Mouse (Mus musculus) adrenal gland, postnatal 10 days (tissue): ENCODE measurements around the gene Vax2. TPM values are rescaled to one million over a fixed set of nuclear protein-coding genes. Genes with fewer than 3 reads are reported as not detected.

Experiments used
- DNase-seq: peaks from one replicate; pipeline ENCODE4 v3.0.0; 2021; ENCODE audit warnings: mixed read lengths
- total RNA-seq, 2 experiments: library from RNA; stranded (reverse); gene quantifications; 2 replicates each; pipeline ENCODE4 v1.2.3; 2021

Gene Vax2
- total RNA-seq, 2 experiments from 2014 or later = not detected

DNA sequence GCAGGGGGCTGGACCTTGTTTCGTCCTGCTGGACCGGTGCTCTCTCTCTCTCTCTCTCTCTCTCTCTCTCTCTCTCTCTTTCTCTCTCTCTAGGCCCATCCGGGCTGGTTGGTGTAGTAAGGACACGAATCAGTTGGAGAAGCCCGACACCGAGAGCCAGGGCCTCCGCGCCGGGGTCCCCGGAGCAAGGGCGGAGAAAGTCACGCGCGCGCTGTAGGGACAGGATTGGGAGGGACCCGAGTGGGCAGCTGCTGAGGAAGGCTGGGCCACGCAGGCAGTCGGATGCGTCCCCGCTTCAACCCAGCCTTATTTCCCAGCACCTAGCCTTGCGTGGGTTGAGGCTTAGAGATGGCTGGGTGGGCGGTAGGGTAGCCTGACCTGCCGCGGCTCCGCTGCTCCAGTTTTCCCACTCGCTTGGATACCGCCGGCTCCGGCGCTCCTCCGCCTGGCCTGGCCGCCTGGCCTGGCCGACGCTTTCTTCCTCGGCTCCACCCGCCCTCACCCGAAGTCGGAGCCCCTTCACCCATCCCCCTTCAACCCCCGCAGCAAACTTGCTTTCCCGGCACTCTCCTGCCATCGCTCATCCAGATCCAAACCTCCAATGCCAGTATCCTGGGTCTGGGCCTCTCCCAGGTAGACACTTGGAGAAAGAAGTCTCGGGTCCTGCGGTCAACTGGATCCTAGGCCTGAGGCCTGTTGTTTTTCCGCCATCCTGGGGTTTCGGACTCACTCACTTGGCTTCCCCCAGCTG is 836 bp downstream of the Vax2 start:
- DNase-seq = no peak

DNA sequence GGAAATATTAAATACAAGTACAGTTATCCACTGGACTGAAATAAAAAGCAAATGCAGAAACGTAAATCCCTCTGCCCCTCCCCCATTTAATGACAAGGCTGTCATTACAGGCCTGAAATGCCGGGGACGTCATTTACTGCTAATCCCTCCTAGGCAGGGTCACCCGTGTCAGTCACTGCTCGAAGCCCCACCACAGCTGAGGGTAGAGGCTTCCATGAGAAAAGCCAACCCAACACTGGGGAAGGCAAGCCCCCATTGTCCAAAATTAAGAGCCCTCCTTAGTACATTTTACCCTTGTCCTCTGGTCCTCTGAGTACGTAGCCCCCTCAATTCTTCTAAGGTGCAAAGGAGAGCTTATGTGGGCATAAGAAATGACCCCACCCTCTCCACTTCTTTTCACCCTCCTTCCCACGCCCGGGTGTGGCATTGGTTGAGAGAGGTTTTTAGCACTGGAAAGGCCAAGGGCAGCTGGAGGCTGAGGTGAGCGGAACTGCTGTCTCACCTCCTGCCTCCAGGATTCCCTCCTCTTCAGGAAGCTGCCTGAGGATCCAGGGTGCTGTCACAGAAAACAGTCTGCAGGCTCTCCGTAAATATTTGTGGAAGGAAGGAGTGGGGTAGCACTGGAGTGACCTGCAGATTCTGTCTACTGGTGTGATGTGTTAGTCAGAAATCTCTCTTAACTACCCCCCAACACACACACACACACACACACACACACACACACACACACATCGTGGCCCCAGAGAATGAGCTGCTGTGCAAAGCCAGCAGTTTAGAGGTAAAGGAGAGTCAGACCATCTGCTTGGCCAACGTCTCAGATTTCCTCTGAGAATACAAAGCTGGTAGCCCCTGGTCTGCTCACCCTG is 2.4 kb downstream of the Vax2 start:
- no peak for DNase-seq

DNA sequence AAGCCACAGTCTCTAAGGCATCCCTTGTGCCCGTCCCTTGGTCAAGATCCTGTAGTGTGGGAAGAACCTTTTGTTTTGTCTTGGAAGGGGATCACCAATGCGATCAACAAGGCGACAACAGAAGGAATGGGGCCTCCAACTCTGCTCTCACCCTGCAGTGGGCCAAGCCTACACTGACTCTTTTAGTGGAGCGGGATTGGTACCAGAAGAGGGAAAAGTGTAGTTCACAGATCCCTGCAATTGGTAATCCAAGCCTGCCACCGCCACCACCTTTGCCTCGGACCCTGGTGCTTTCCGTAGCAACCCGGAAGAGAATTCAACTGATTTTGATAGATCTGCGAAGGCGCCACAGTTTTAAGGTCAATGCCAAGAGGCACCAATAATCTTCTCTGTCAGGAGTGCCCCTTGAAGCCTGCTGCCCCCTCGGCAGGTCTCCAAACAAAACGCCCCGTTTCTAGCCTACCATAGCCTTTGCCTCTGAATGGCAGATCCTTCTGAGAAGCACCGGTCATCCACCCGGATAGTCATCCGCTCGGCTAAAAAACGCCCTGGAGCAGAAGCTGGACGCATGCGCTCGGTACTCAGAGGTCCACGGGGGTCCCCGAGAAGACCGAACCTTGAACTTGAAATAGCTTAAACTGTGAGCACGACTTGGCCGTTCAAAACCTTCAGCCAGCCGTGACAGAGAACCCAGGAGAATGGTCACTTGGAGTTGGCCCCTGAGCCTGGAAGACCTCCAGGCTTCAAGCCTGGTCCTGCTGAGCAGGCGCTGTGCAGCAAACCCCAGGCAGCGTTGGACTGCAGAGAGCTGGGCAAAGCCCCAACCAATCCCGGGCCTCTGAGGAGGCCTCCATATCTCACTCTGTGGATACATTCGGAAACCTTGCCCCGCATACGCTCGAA is 3.4 kb downstream of the Vax2 start:
- peak; percentile 23 for DNase-seq

DNA sequence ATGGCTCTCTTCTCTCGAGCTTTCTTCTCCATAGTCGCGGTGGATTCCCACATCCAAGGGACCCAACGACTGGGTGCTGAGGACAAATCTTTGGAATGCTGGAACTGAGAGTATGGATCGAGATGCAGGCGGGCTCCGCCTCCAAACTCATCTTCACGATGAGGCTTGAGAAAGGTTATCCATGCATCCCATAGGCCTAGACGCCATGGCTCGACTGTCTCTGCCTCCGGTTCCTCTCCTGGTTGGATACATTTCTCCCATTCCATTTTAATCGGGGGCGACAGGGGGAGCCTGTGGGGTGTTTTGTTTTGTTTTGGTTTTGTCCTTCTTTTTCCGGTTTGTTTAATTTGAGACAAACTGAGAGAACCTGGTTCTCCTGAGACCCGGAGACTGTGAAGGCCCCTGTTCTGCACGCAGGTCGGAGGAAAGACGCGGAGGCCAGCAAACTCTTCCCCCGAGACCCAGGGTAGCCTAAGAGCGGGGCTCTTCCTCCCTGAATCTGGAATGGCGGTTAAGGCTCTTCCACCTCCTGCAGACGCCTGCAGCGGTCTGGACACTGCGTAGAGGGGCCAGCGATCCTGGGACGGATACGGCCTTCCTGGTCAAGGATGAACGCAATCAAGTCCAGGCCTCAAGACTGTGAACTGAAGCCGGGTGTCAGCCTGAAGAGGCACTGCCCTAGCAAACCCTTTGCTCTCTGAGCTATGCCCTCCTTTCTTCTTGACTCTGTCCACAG is 4.6 kb downstream of the Vax2 start:
- peak; percentile 12 for DNase-seq

DNA sequence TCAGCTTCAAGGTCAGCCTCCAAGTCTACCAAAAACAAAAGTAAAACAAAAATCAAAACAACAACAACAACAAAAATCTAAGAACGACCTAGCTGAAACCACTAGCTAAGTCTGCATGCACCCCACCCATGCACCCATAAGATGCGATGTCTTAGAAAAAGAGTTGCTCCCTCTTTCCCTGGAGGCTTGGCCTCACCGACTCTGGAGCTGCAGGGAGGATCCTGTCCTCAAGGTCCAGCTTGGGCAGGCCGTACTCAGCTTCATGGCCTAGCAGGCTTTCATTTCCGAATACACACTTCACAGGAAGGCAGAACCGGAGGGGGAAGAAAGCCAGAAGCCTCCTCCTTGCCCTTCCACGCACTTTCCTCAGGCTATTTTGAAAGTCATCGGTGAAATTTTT is 6.0 kb downstream of the Vax2 start:
- DNase-seq = no peak

DNA sequence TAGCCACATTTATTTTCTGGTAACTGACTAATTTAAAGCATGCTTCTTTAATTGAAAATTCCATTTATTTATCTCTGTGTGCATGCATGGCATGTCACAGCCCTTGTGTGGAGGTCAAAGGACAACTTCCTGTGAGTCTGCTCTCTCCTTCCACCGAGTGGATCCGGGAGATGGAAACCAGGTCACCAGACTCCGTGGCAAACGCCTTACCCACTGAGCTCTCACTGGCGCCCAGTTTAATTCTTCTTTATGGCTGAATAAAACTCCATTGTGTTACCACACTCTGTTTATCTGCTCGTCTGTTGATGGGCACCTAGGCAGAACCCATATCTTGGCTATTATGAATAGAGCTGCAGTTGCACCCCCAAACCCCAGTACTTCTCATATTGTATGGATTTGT is 11.5 kb downstream of the Vax2 start:
- DNase-seq = no peak

DNA sequence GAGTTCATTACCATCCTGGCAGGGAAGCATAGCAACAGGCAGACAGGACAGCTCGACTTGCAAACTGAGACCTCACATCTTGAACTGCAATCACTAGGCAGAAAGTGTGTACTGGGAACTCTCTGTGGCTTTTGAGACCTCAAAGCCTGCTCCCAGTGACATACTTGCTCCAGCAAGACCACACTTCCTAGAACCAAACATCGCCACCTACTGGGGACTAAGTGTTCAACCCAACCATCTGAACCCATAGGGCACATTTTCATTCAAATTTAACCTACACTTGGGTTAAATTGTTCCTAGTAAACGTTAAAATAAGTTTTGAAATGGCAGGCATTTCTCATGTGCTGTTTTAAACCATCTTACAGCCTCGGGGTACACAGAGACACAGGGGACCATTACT is 16.1 kb downstream of the Vax2 start:
- no peak for DNase-seq

DNA sequence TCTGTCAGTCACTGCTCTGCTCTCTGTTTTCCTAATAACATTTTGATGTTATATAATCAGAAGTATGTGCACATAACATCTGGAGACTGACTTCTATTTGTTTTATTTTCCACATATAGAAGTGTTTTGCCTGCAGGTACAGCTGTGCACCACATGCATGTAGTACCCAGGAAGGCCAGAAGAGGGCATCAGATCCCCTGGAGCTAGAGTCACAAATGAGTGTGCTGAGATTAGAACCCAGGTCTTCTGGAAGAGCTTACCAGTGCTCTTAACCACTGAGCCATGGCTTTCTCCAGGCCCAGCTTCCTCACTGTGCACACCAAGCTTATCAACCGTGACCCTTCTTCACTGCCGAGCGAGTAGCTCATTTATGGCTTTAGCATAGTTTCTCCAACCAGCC is 17.4 kb downstream of the Vax2 start:
- DNase-seq = peak; percentile 36

DNA sequence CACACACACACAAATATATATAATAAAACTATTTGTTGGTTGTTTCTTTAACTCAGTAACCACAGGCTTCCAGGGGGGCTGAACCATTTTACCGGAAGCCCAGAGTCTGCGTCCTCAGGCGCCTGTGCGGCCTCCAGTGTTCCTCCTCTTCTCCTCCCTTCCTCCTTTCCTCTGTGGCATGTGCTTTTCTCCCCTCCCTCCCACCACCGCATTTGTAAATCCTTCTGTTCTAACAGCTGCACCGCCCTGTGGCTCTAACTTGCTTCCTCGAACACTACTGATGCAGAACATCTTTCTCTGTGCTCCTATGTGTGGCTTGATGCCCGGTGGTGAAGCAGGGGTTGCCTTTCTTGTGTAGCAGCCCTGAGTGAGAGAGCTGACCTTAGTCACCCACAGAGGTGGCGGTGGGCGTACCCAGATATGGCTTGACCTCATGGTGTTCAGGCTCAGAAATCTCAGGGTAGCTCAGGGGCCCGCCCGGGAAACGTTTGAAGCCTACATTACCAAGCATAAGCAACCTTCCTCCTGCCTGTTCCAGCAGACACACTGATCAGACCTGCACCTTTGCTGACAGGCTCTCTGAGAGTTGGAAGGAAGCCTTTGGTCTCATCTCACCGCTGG is 18.4 kb downstream of the Vax2 start:
- DNase-seq = no peak

DNA sequence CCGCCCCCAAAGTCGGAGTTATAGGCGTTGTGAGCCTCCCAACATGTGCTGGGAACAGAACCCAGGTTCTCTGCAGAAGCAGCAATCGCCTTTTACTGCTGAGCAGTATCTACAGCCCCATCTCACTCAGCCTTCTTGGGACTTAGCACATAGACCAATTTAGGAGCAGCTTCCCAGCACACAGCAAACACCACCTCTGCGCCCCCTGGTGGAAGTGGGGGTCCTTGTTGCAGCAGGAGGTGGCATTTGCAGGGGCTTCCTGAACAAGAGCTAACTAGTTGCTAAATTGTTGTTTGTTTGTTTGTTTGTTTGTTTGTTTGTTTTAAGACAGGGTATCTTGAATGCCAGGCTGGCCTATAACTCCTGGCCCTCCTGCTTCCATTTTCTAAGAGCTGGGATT is 20.1 kb downstream of the Vax2 start:
- DNase-seq = peak; percentile 88

DNA sequence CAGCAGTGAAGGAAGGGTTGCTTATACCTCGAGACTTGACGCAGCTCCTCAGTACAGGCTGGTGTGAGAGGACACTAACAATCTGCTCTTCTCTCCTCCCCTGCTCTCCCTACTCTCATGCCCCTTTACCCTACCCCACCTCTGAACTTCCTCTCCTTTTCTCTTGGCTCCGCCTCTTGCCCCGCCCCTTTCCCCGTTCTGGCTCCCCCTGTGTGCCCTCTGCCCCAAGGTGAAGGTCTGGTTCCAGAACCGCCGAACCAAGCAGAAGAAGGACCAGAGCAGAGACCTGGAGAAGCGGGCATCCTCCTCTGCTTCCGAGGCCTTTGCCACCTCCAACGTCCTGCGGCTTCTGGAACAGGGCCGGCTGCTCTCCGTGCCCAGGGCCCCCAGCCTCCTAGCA is 26.2 kb downstream of the Vax2 start:
- DNase-seq = no peak

DNA sequence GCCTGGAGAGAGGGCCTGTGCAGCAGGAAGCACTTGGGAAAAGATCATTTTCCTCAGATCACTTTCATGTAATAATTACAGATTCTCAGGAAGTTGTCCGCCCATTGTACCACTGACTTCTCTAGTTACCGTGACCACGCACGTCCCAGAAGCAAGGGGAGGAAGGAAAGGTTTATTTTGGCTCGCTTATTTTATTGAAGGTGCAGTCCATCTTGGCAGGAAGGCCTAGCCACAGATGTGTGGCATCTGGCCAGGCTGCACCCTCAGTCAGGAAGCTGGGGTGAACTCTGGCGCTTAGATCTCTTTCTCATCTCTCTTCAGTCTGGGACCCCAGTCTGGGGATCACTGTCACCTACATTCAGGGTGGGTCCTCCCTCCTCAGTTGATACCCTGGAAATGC is 27.5 kb downstream of the Vax2 start:
- DNase-seq = no peak

DNA sequence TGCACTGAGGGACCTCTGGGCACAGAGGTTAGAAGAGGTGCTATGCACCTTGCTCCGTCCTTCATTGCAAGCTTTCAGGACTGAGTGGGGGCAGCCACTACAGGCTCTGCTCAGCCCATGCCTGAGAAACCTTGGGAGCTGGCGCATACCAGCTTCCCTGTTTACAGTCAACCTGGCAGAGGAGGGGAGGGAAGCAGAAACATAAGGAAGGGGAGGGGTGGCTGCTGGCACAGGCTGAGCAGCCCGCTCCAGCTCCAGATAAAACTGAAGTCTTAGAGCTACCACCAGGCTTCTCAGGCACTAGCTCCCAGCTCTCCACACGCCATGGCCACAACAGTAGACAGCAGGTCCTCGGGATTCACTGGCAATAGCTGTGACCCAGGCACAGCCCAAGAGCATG is 31.7 kb downstream of the Vax2 start, which contains the start of gene Atp6v1b1:
Atp6v1b1 (plus strand) TSS at position 230 of the 400 bp plus-strand sequence.
- DNase-seq = no peak

DNA sequence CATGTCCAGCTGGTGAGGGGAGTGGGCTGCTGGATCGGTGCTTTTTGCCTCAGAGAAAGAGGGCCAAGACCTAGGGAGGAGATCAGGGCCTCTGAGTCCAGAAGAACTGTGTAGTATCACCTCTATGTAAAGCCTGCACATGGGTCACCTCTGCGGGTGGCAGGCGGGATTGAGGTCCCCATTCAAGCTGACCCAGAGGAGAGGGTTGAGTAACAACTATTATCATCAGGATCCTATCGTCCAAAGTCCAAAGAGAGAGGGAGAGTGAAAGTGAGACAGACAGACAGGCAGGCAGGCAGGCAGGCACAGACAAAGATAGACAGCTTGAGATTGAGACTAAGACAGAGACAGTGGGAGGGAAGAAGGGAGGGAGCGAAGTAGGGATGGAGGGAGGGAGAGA is 32.1 kb downstream of the Vax2 start:
- DNase-seq = no peak

DNA sequence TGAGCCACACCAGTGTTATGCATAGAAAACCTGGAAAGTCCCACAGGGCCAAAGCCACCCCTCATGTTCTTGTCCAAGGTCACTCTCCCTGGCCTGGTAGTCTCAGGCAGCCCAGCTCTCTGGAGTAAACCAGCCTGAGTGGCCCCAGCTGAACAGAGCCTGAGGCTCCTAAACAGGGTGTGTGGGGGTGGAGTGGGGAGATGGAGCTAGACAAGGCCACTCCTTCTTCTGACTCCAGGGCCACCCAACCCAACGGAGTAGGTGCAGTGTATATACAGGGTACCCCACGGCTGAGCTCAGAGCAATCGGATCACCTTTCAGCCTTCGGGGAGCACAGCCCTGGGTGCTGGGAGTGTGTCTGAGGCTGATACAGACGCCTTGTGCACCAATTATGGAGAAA is 33.1 kb downstream of the Vax2 start:
- DNase-seq = no peak

DNA sequence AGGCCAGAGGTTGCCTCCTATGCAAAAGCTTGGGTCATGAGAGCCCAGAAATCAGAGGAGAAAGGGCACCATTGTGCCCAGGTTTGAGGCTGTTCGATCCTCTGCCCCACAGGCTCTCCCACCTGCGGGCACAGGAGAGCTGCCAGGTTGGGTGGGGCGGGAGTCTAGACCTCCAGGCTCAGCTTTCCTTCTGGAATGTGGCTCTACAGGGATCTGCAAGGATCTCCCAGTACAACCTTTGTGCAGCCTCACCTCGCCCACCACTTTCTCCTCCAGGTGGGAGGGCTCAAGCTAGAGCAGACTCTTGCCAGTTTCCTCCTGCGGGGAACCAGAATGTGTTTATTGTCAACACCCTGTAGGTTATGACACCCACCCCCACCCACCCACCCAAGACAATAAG is 33.5 kb downstream of the Vax2 start:
- no peak for DNase-seq

DNA sequence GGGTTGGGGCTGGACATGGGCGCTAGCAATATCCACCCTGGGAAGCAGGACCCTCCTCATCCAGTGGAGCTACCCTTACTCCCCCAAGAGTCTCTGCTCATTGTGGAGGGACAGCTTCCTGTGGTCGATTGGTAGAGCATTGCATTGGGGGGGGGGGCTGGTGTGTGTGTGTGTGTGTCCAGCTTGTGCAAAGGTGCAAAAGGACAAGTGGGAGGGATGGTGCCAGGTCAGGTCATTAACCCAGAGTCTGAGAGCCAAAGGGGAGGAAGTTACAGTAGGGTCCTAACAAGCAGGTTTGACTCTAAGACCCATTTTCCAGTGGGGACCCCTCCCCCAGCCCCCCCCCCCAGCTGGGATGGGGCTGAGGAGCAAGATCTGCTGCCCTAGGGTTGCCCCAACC is 34.4 kb downstream of the Vax2 start:
- DNase-seq = no peak

DNA sequence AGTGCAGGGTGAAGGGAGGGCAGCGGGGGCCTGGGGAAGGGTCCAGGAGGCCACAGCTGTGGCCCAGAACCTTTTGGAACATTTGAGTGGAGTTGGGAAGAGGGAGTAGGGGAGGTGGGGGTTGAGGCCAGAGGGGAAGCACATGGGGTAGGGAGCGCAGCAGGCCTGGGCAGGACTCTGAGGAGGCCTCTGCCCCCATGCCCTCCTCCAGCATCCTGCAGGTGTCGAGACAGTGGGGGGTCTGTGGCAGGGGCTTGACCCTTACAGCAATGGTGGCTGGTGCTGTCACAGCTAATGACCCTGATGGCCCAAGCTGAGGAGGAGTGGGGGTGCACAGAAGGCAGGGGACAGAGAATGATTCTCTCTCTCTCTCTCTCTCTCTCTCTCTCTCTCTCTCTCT is 38.2 kb downstream of the Vax2 start:
- no peak for DNase-seq

DNA sequence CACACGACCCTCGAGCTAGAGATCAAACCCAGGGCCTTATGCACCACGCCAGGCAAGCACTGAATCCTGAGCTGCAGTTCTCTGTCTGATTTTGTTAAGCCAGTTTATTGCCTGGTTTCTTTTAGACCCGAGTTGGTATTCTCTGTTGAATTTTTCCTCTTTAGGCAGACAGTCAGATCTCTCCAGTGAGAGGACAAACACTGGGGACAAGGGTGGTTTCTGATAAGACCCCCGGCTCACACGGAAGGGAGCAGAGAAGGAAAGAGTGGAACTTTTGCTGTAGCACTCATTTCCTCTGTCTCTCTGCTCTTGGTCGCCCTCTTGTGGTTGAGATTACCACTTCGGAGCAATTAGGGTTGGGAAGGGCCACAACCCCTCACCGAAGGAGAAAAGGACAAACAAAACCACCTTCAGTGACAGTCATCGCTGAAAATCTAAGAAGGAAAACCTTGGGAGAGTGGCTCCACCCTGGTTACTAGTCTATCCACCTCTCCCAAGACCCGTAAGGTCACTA is 39.2 kb downstream of the Vax2 start:
- peak; percentile 81 for DNase-seq

DNA sequence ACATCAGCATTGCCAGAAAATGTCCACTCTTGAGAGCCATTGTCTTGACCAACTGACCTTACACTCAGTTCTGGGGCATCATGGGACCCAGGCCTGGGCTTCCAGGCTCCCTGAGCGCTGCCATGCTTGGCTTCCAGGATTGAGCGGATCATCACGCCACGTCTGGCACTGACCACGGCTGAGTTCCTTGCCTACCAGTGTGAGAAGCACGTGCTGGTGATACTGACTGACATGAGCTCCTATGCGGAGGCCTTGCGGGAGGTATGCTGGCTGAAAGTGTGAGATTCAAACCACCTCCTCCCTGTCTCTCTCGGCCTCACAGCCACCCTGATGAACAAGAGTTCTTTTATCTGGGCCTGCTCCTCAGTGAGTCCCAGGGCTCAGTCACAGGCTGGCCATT is 45.0 kb downstream of the Vax2 start:
- DNase-seq = no peak

DNA sequence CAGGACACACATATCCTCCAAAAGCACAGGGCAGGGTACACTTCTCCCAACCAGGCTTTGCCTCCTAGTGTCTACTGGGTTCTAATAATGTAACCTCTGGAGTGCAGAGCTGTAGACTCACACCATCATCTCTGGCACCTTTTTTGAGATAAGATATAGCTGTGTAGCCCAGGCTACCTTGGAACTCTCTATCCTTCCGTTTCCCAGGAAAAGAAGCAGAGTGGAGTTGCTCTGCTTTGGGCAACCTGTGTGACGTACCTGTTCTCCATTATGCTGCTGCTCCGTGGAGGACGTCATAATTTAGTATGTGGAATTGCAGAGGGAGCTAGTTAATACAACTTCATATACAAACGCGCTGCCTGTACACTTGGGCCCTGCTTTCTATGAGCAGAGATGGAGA is 51.3 kb downstream of the Vax2 start, which contains the start of gene Ankrd53:
Ankrd53 (plus strand) TSS at position 301 of the 400 bp plus-strand sequence.
- DNase-seq = no peak
